Mouse (Mus musculus) heart, postnatal 0 days (tissue): ENCODE results near the gene Zfp113.

ENCODE experiments used
- CTCF ChIP-seq: IDR thresholded peaks from 2 replicates; pipeline ENCODE4 v1.5.1; 2016; ENCODE audit warnings: antibody characterized with exemption, control low read depth, low read depth
- EP300 ChIP-seq: IDR thresholded peaks from 2 replicates; pipeline ENCODE4 v1.6.1; 2016; ENCODE audit warnings: antibody characterized with exemption, low read depth

DNA sequence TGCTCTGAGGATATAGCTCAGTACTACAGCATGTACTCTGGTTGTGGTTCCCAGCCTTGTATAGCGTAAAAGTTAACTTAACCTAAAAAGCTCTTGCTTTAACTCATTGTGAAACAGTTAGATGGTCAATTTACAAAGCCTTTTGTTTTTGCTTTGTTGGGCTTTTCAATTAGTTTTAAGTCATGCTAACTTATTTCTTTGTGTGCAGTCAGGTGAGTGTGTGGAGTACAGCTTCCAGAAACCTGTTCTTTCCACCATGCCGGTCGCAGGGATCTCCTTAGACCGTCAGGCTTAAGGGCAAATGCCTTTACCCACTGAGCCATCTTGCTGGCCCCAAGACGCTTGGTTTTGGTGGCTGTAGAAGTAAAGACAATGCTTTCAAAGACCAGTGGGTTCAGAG lies 64.8 kb downstream of the Zfp113 start:
- TF ChIP-seq CTCF = no peak
- TF ChIP-seq EP300 = no peak
